Mouse (Mus musculus) testis, adult 2 months (tissue): ENCODE results near the gene Tfpi.

ENCODE experiments used
- CTCF ChIP-seq: fragments of 200-500 bp; IDR thresholded peaks from 2 replicates; pipeline ENCODE4 v1.5.1; 2012; ENCODE audit warnings: low read depth, mild to moderate bottlenecking, inconsistent platforms, low read length, moderate library complexity; ENCODE audit not compliant: control insufficient read depth, insufficient read depth, insufficient replicate concordance
- POLR2A ChIP-seq: fragments of 200-500 bp; IDR thresholded peaks from 2 replicates; pipeline ENCODE4 v1.6.1; 2012; ENCODE audit warnings: low read depth, mild to moderate bottlenecking, inconsistent platforms, low read length, moderate library complexity; ENCODE audit not compliant: control insufficient read depth

GRCm38 (mm10) chr2:84504285-84504684 lies 27.7 kb upstream of the Tfpi start:
- TF ChIP-seq CTCF (no peak), POLR2A (no peak)
